Mouse (Mus musculus): ENCODE data around the gene Bbip1.

Gene Bbip1

GRCm38 (mm10) chr19:53891569-53891968 is 52.9 kb downstream of the Bbip1 start:
- DNase-seq (ENCODE audit: low spot score in 2 of 2) = no peak

- no peak for DNase-seq (ENCODE audit: low spot score in 2 of 2)
These were observed 53.6 kb downstream of the Bbip1 start for GRCm38 (mm10) chr19:53890781-53891251.

DNA sequence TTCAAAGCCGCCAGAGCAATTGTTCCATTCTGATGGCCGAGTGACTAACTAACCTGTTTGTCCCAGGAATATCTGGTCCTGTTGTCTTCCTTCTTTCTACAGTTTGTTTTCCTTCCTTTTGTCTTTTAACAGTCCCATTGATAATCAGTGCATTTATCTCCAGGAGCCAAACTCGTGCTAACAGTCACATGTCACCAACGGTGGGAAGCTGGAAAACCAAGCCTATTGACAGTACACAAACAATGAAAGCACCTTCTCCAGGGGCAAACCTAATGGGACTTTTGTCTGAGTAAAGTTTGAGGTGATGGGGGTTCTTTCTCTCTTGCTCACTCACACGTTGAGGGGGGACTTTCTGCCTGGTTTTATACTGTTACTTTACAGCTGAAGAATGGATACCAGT is 54.2 kb downstream of the Bbip1 start:
- DNase-seq (ENCODE audit: low spot score in 2 of 2) = no peak

GRCm38 (mm10) chr19:53889555-53889954 is 54.9 kb downstream of the Bbip1 start:
- DNase-seq (ENCODE audit: low spot score in 2 of 2) = no peak

- no peak for DNase-seq (ENCODE audit: low spot score in 2 of 2)
These were observed 56.1 kb downstream of the Bbip1 start for GRCm38 (mm10) chr19:53888331-53888730.

DNA sequence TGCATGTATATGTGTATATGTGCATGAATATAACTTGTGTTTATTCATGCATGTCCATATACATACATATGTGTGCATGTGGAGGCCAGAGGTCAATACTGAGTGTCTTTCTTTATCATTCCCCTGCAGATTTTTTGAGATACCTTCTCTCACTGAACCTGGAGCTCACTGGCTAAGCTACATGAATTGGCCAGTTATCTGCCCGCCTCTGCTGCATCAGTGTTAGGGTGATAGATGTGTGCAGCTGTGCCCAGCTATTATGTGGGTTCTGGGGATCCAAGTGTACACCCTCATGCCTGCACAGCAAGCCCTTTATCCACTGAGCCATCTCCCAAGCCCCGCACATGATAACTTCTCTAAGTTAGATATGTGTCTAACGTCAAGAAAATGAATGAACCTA is 56.6 kb downstream of the Bbip1 start:
- DNase-seq (ENCODE audit: low spot score in 2 of 2) = no peak

GRCm38 (mm10) chr19:53886576-53887370 is 57.7 kb downstream of the Bbip1 start:
- no peak for DNase-seq (ENCODE audit: low spot score in 2 of 2)

DNA sequence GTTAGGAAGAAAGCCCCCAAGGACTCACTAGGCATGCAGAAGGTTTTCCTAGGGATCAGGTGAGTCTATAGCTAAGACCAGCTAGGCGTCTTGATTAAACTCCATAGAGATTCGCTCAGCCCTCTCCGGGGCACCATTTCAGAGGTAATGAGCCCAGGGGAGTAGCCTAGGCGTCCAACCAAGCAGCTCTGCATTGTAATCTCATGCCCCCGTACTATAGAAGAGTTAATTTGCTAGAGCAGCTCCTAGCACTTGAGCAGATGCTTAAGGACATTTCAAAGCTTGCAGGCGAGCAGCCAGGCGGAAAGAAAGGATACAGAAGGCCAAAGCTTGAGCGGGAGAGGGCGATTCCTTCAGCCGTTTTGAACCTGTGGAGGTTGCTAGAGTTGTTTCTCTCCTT is 59.0 kb downstream of the Bbip1 start:
- DNase-seq (ENCODE audit: low spot score in 2 of 2) = no peak

GRCm38 (mm10) chr19:53881786-53882185 is 62.6 kb downstream of the Bbip1 start:
- no peak for DNase-seq (ENCODE audit: low spot score in 2 of 2)

GRCm38 (mm10) chr19:53880460-53880859 is 64.0 kb downstream of the Bbip1 start:
- no peak for DNase-seq (ENCODE audit: low spot score in 2 of 2)
